Mouse (Mus musculus) liver, embryonic 16.5 days (tissue): Measurements from ENCODE around the gene Foxp1. TPM values are rescaled to one million over a fixed set of nuclear protein-coding genes. Genes with fewer than 3 reads are reported as not detected.

Experiments
- ATAC-seq: fragments of 200-750 bp; cut with Nextera tagmentation; 2 replicates; pipeline ENCODE4 v1.8.0; 2017; ENCODE audit warnings: low read depth, mild to moderate bottlenecking, moderate number of reproducible peaks, moderate library complexity
- H3K27ac ChIP-seq: fragments of 300-500 bp; sonication (generic); 2 replicates; pipeline ENCODE4 v1.5.1; 2014; ENCODE audit warnings: mild to moderate bottlenecking, low read length
- H3K27me3 ChIP-seq: fragments of 300-500 bp; sonication (generic); 2 replicates; pipeline ENCODE4 v1.6.1; 2014; ENCODE audit warnings: low read depth, low read length, mixed read lengths; ENCODE audit not compliant: control insufficient read depth, insufficient read depth
- H3K36me3 ChIP-seq: fragments of 300-500 bp; sonication (generic); 2 replicates; pipeline ENCODE4 v1.6.1; 2014; ENCODE audit warnings: mild to moderate bottlenecking; ENCODE audit not compliant: control insufficient read depth, insufficient read depth
- H3K4me1 ChIP-seq: fragments of 300-500 bp; sonication (generic); 2 replicates; pipeline ENCODE4 v1.6.1; 2014; ENCODE audit warnings: low read depth, low read length, mixed read lengths; ENCODE audit not compliant: control insufficient read depth
- H3K4me2 ChIP-seq: fragments of 300-500 bp; sonication (generic); 2 replicates; pipeline ENCODE4 v1.6.1; 2014; ENCODE audit warnings: low read depth, low read length, mixed read lengths
- H3K4me3 ChIP-seq: fragments of 300-500 bp; sonication (generic); 2 replicates; pipeline ENCODE4 v1.5.1; 2014; ENCODE audit warnings: low read depth, mild to moderate bottlenecking, low read length
- H3K9ac ChIP-seq: fragments of 300-500 bp; sonication (generic); 2 replicates; pipeline ENCODE4 v1.6.1; 2014; ENCODE audit warnings: low read depth, low read length
- H3K9me3 ChIP-seq: fragments of 300-500 bp; sonication (generic); replicated peaks from 2 replicates; pipeline ENCODE4 v1.6.1; 2016; ENCODE audit warnings: low read length; ENCODE audit not compliant: control insufficient read depth
- WGBS: fragments of 180-500 bp; shearing (Covaris S2); extraction: QIAGEN DNeasy Blood & Tissue Kit; methylation state at CpG from one replicate; pipeline ENCODE4 v1.1.7; 2014; ENCODE audit not compliant: insufficient replicate concordance; 5-methylcytosine and 5-hydroxymethylcytosine counted together
- polyA plus RNA-seq: library from polyadenylated mRNA; unstranded; fragments of >200 nt; fragmentation: Nextera tagmentation; extraction: Ambion mirVana; gene quantifications from 2 replicates; pipeline ENCODE4 v1.2.1, GENCODE M21; 2015

The Foxp1 gene
- polyA plus RNA-seq, 1 experiment from 2014 or later, result 13.6 TPM

DNA sequence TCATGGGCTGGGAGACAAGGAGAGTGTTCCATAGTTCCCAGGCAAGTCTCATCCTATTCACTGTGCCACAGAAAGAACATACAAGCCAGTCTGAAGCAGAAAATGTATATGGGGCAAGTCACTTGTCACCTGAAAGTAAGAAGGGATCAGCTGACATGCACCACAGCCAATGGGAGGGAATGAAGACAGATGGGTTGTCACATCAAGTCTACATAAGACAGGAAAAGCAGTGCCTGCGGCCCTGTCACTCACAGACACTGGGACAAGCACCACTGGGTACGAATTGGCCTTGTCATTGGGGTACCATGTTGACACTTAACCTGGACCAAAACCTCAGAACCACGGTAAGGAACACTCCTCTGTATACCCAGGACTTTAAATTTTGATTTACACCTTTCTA lies 216.8 kb downstream of the Foxp1 start:
- no peaks in the 10 kb centered on the region for H3K36me3 ChIP-seq
- no peak for ATAC-seq
- H3K27ac ChIP-seq, result no peak overlapping the region
- no peak overlapping the region for H3K4me2 ChIP-seq
- H3K4me3 ChIP-seq, result no peak overlapping the region
- no peaks in the 10 kb centered on the region for H3K9me3 ChIP-seq
- no peak overlapping the region for H3K9ac ChIP-seq
- H3K4me1 ChIP-seq, result no peaks in the 10 kb centered on the region
- 61% methylated on average over 3 of the region's 3 CpGs for WGBS
- H3K27me3 ChIP-seq, result no peaks in the 10 kb centered on the region

DNA sequence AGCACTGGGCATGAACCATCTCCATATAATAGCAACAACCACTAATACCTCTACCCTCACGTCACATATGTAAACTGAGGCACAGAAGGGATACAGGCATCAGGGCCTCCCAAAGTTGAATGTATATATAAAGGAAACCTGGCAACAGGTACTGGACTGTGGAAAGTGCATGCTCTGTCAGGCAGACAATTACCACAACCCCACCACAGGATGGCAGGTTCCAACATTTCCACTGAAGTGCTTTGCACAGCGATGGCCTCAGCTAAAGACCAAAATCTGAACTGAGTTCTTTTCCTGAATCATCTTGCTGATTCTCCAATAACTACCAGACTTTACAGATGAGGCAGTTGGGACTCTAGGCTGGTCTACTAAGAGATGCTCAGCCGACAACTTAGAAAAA lies 217.3 kb downstream of the Foxp1 start:
- Histone ChIP-seq H3K9me3 (no peaks in the 10 kb centered on the region), H3K36me3 (no peaks in the 10 kb centered on the region), H3K4me2 (no peak overlapping the region), H3K4me3 (no peak overlapping the region), H3K4me1 (no peaks in the 10 kb centered on the region), H3K9ac (no peak overlapping the region), H3K27me3 (no peaks in the 10 kb centered on the region), H3K27ac (no peak overlapping the region)
- no peak for ATAC-seq
- WGBS, result 68% methylated on average over 3 of the region's 3 CpGs

DNA sequence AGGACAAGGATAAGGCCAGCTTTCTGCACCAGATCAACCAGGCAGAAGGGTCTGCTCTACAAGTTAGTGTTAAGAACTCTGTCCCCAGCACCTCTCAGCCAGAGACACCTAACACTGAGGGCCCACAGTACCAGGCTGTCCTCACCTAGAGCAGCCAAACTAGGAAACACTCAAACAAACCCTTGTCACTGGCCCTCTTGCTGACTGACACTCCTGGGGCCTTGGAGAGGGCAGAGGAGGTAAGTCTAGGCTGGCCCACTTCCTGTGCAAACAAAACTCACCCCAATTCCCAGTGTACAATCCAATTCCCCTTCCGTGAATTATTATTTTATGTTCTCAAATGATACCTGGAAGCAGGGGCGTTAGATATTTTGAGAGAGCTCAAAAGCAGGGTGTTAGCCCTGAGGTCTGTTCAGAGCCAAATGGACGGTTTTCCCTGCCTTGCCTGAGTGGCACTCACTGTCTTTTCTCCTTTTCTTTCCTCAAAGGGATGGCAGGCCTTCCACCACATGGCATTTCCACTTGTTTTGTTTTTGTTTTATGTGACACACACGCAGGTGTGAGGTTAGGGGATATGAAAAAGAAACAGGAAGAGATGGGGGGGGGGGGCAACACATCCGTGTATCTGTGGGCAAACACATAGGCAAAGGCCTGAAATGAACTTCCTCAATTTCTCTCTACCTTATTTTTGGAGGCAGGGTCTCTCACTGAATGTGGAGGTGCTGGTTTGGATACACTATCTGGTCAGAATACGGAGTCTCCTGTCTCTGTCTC lies 219.7 kb downstream of the Foxp1 start:
- no peak overlapping the region for H3K27ac ChIP-seq
- H3K9ac ChIP-seq, result no peak overlapping the region
- H3K4me3 ChIP-seq, result no peak overlapping the region
- H3K4me2 ChIP-seq, result no peak overlapping the region
- 50% methylated on average over 6 of the region's 6 CpGs for WGBS
- H3K4me1 ChIP-seq, result no peaks in the 10 kb centered on the region
- no peaks in the 10 kb centered on the region for H3K9me3 ChIP-seq
- ATAC-seq, result no peak
- no peaks in the 10 kb centered on the region for H3K36me3 ChIP-seq
- no peaks in the 10 kb centered on the region for H3K27me3 ChIP-seq

DNA sequence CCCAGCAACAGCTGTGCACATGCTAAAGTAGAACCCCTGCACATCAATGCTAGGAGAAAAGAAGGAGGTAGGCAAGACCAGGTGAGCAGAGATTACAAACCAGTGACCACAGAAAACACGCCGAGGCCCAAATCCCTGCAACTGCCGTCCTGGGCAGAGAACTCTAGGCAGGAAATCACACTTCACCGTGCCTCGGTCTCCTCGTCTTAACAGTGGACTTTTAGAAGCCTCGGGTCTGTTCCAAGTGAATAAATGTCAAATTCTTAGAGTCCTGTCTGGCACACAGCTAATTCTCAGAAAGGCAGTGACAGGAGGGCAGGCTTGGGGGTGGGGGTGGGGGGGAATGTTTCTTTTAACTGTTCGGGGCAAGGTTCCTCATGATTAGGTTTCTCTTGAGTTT lies 220.6 kb downstream of the Foxp1 start:
- no peak overlapping the region for H3K4me2 ChIP-seq
- 55% methylated on average over 8 of the region's 8 CpGs for WGBS
- no peak for ATAC-seq
- no peak overlapping the region for H3K9ac ChIP-seq
- no peaks in the 10 kb centered on the region for H3K4me1 ChIP-seq
- H3K36me3 ChIP-seq, result no peaks in the 10 kb centered on the region
- H3K9me3 ChIP-seq, result no peaks in the 10 kb centered on the region
- no peak overlapping the region for H3K4me3 ChIP-seq
- H3K27ac ChIP-seq, result no peak overlapping the region
- H3K27me3 ChIP-seq, result no peaks in the 10 kb centered on the region

DNA sequence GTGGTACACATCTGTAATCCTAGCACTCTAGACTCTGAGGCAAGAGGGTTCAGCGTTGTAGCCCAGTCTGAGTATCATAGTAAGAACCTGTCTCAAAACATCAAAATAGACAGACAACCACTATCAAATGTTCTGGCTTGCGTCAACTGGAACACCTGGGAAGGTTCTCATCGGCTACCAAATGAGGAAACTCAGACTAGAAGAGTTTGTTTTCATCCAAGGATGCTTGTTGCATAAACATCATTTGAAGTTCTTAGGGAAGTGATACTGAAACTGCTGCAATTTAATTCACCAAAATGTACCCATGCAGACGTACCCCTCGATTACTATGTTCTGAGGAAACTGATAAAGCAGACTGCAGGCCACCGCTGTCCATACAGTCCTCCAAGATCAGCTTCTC lies 222.3 kb downstream of the Foxp1 start:
- WGBS, result 79% methylated on average over 6 of the region's 6 CpGs
- no peak overlapping the region for H3K27ac ChIP-seq
- H3K4me1 ChIP-seq, result no peaks in the 10 kb centered on the region
- ATAC-seq, result no peak
- no peak overlapping the region for H3K9ac ChIP-seq
- H3K4me3 ChIP-seq, result no peak overlapping the region
- H3K27me3 ChIP-seq, result no peaks in the 10 kb centered on the region
- no peak overlapping the region for H3K4me2 ChIP-seq
- H3K9me3 ChIP-seq, result no peaks in the 10 kb centered on the region
- H3K36me3 ChIP-seq, result no peaks in the 10 kb centered on the region

DNA sequence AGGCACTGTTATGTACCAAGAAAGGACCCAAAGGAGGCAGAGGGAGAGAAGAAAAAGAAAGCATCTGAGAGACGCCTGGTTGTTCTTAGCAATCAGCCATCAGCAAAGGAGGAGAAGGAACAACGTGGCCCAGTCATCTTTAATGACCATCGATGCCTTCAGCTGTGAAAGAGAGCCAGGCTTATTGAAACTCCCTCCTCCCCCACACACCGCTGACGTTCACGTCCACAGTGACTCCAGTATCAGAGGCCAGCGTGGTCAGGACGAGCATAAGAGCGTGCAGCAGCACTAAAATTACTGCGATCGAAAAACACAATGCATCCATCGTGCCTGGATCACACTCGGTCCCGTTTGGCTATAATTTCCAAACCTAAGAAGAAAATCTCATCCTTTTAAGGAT lies 223.3 kb downstream of the Foxp1 start:
- Histone ChIP-seq H3K36me3 (no peaks in the 10 kb centered on the region), H3K9me3 (no peaks in the 10 kb centered on the region), H3K4me1 (no peaks in the 10 kb centered on the region), H3K27ac (no peak overlapping the region), H3K4me2 (no peak overlapping the region), H3K9ac (no peak overlapping the region), H3K4me3 (no peak overlapping the region), H3K27me3 (no peaks in the 10 kb centered on the region)
- no peak for ATAC-seq
- 73% methylated on average over 14 of the region's 14 CpGs for WGBS

DNA sequence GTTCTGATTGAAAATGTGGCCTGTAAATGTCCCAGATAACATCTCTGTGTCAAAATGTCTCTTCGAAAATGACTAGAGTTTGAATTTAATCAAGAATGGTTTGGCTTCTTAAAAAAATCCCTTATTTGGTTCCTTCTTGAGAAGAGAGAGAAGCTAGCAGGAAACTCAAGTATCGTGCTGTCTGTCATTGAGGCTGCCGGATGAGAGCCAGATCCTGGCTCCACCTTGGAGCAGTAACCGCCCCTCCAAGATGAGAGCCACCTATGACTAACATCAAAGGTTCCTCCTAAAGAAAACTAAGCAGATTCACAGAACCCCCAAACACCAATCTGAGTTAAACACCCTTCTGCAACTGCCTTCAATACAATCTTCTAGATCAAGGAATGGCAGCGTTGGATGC lies 225.0 kb downstream of the Foxp1 start:
- no peaks in the 10 kb centered on the region for H3K4me1 ChIP-seq
- H3K36me3 ChIP-seq, result no peaks in the 10 kb centered on the region
- no peak for ATAC-seq
- no peak overlapping the region for H3K4me2 ChIP-seq
- H3K9me3 ChIP-seq, result no peaks in the 10 kb centered on the region
- H3K9ac ChIP-seq, result no peak overlapping the region
- H3K4me3 ChIP-seq, result no peak overlapping the region
- H3K27me3 ChIP-seq, result no peaks in the 10 kb centered on the region
- no peak overlapping the region for H3K27ac ChIP-seq
- 68% methylated on average over 5 of the region's 5 CpGs for WGBS

DNA sequence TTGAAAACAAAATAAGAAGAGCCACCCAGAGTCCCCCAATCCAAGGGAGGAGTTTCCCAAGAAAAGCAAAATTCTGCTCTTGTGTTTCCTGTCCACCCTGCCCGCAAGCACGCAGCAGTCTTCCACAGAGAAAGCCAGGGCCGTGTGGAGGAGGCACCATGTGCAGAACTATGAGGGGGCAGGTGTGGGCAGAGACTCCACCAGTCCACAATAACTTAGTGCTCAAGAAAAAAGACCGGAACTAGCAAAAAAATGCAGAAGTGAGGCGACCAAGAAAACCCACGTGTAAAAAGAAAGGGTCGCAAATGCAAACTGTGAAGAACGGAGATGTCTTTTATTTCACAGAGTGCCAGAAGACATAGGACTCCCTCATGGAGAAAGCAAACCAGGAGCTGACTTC lies 227.0 kb downstream of the Foxp1 start:
- WGBS, result 21% methylated on average over 8 of the region's 8 CpGs
- no peak for ATAC-seq
- Histone ChIP-seq H3K4me2 (no peak overlapping the region), H3K36me3 (no peaks in the 10 kb centered on the region), H3K27ac (no peak overlapping the region), H3K4me3 (no peak overlapping the region), H3K27me3 (no peaks in the 10 kb centered on the region), H3K4me1 (no peaks in the 10 kb centered on the region), H3K9me3 (no peaks in the 10 kb centered on the region), H3K9ac (no peak overlapping the region)

DNA sequence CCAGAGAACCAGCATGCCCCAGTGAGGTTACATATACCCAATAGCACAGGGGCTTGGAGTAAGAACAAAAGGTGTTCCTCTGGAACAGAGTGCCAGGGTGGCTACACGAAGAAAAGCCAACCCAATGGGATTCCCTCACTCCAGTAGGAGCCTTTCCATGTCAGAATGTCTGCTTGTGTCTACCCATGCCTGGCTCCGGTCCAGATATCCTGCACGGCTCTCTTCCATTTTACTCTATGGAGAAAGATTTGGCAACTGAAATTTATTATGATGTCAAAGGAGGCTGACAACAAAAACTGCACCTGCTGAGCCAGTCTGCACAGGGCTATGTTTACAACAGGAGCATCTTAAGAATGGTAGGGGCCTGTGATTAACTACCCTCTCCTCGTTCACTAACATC lies 233.3 kb downstream of the Foxp1 start:
- no peaks in the 10 kb centered on the region for H3K9me3 ChIP-seq
- ATAC-seq, result no peak

More for the DNA sequence above, 233.3 kb downstream of the Foxp1 start:
- Histone ChIP-seq H3K4me3 (no peak overlapping the region), H3K4me2 (no peak overlapping the region), H3K27me3 (no peaks in the 10 kb centered on the region), H3K9ac (no peak overlapping the region), H3K36me3 (no peaks in the 10 kb centered on the region), H3K4me1 (no peaks in the 10 kb centered on the region), H3K27ac (no peak overlapping the region)
- WGBS, result 59% methylated on average over 4 of the region's 4 CpGs
